Mouse (Mus musculus): Measurements from ENCODE around the gene Tmprss9. TPM values are rescaled to one million over a fixed set of nuclear protein-coding genes. Genes with fewer than 3 reads are reported as not detected.

Gene Tmprss9
- polyA plus RNA-seq, 1 experiment, result 1.3 TPM

DNA sequence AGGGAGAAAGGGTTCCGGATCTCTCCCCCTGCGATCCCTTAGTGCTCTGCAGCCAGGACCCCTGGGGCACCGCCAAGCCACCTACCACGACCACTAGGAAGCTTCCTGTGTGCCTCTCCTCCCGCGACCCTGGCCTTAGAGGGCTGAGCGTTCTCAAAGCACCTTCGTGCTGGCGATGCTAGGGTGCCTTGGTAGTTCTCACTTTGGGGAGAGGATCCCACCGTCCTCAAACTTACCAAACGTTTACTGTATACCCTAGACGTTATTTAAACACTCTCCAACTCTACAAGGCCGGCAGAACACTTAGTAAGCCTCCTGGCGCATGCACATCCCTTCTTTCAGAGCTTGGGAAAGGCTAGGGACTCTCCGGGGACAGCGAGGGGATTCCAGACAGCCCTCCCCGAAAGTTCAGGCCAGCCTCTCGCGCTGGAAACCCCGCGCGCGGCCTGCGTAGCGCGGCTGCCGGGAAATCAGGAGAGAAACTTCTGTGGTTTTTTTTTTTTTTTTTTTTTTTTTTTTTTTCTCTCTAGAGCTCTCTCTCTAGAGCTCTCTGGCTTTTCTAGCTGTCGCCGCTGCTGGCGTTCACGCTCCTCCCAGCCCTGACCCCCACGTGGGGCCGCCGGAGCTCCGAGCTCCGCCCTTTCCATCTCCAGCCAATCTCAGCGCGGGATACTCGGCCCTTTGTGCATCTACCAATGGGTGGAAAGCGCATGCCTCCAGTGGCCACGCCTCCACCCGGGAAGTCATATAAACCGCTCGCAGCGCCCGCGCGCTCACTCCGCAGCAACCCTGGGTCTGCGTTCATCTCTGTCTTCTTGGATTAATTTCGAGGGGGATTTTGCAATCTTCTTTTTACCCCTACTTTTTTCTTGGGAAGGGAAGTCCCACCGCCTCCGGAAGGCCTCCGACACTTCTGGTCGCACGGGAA lies 57.9 kb downstream of the Tmprss9 start, which contains the start of gene Gadd45b:
TSS of gene Gadd45b (plus strand) at position 775 of the 928 bp plus-strand sequence.
- H3K27me3 ChIP-seq (ENCODE audit: control insufficient read depth, insufficient read depth, low read length), result no peaks in the 10 kb centered on the region
- no peaks in the 10 kb centered on the region for H3K36me3 ChIP-seq (ENCODE audit: control insufficient read depth, insufficient read depth, low read length)
- under 1% methylated on average over 56 of the region's 56 CpGs for WGBS
- TF ChIP-seq CTCF (IDR thresholded peaks at IDR 0.05; ENCODE audit: extremely low read depth, insufficient read length, insufficient replicate concordance, low read depth, low read length) (0 out of 2 replicates have a peak, but pooled peaks have one; percentile 8), POLR2A (IDR thresholded peaks at IDR 0.05; ENCODE audit: low read depth, low read length) (peak; percentile 99)
- H3K4me1 ChIP-seq (ENCODE audit: control insufficient read depth, insufficient read depth, insufficient read length, low read length), result peaks cover 30% of the 10 kb centered on the region
- H3K4me3 ChIP-seq (ENCODE audit: low read depth, low read length), result peak within 1 kb of the TSS; percentile 82
- peak within 1 kb of the TSS; percentile 87 for H3K27ac ChIP-seq (ENCODE audit: insufficient read depth, low read depth, low read length)

DNA sequence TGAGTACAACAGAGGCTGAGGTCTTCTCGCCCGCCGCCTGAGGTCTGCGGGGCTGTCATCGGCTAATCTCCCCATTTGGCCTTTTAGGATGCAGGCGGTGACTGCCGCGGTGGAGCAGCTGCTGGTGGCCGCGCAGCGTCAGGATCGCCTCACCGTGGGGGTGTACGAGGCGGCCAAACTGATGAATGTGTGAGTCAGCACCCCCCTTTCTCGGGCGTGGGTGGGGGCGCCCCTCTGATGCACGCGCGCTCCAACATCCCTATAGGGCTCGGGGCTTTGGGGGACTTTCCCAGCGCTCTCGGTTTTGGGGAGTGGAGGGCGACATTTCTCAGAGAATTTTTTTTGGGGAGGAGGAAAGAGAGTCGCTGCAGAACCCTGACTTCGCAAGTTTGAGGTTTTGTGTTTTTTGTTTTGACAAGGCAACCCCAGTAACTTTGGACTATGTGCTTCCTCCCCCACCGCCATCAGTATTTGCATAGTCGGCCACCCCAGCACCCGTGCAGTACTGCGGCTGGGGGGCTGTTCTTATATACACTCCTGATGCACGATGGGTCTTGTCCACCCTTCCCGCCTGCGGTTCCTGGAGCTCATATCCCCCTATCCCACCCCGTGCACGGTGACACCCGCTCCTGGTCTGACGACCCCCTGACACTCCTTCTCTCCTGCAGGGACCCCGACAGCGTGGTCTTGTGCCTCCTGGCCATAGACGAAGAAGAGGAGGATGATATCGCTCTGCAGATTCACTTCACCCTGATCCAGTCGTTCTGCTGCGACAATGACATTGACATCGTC lies 58.9 kb downstream of the Tmprss9 start:
- WGBS, result 3% methylated on average over 45 of the region's 45 CpGs
- peak overlapping the region; percentile 82 for H3K4me3 ChIP-seq (ENCODE audit: low read depth, low read length)
- H3K4me1 ChIP-seq (ENCODE audit: control insufficient read depth, insufficient read depth, insufficient read length, low read length), result peaks cover 30% of the 10 kb centered on the region
- no peaks in the 10 kb centered on the region for H3K36me3 ChIP-seq (ENCODE audit: control insufficient read depth, insufficient read depth, low read length)
- TF ChIP-seq POLR2A (IDR thresholded peaks at IDR 0.05; ENCODE audit: low read depth, low read length) (no peak), CTCF (IDR thresholded peaks at IDR 0.05; ENCODE audit: extremely low read depth, insufficient read length, insufficient replicate concordance, low read depth, low read length) (no peak)
- no peaks in the 10 kb centered on the region for H3K27me3 ChIP-seq (ENCODE audit: control insufficient read depth, insufficient read depth, low read length)
- peak overlapping the region; percentile 72 for H3K27ac ChIP-seq (ENCODE audit: insufficient read depth, low read depth, low read length)

- H3K27me3 ChIP-seq (ENCODE audit: control insufficient read depth, insufficient read depth, low read length), result no peaks in the 10 kb centered on the region
- H3K4me3 ChIP-seq (ENCODE audit: low read depth, low read length), result peak overlapping the region; percentile 82
- H3K4me1 ChIP-seq (ENCODE audit: control insufficient read depth, insufficient read depth, insufficient read length, low read length), result peaks cover 32% of the 10 kb centered on the region
- H3K36me3 ChIP-seq (ENCODE audit: control insufficient read depth, insufficient read depth, low read length), result no peaks in the 10 kb centered on the region
- no peak overlapping the region for H3K27ac ChIP-seq (ENCODE audit: insufficient read depth, low read depth, low read length)
- TF ChIP-seq POLR2A (IDR thresholded peaks at IDR 0.05; ENCODE audit: low read depth, low read length), result no peak
- TF ChIP-seq CTCF (IDR thresholded peaks at IDR 0.05; ENCODE audit: extremely low read depth, insufficient read length, insufficient replicate concordance, low read depth, low read length), result no peak
- 13% methylated on average over 14 of the region's 14 CpGs for WGBS
Measured at GRCm38 (mm10) chr10:80931153-80931671, 59.6 kb downstream of the Tmprss9 start.

DNA sequence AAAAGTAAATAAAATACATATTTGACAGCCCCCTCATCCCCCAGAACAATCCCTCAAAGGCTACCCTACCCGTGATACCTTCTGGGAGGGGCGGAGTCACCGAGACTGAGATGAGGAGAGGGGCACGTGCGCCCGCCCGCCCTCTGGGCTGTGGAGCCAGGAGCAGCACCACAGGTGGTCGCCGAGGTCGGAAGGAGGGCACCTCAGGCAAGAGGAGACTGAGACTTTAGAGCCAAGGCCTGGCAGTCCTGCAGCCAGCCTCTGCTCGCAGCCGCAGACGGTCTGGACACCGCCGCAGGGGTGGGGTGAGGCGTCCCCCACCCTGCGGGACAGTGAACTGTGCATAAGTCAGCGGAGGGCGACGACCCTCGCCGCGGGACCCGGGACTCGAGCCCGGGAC lies 60.0 kb downstream of the Tmprss9 start:
- WGBS, result 21% methylated on average over 26 of the region's 26 CpGs
- no peak for TF ChIP-seq POLR2A (IDR thresholded peaks at IDR 0.05; ENCODE audit: low read depth, low read length)
- no peak for TF ChIP-seq CTCF (IDR thresholded peaks at IDR 0.05; ENCODE audit: extremely low read depth, insufficient read length, insufficient replicate concordance, low read depth, low read length)
- Histone ChIP-seq H3K36me3 (ENCODE audit: control insufficient read depth, insufficient read depth, low read length) (no peaks in the 10 kb centered on the region), H3K4me1 (ENCODE audit: control insufficient read depth, insufficient read depth, insufficient read length, low read length) (peaks cover 37% of the 10 kb centered on the region), H3K27ac (ENCODE audit: insufficient read depth, low read depth, low read length) (no peak overlapping the region), H3K4me3 (ENCODE audit: low read depth, low read length) (peak overlapping the region; percentile 48), H3K27me3 (ENCODE audit: control insufficient read depth, insufficient read depth, low read length) (no peaks in the 10 kb centered on the region)

DNA sequence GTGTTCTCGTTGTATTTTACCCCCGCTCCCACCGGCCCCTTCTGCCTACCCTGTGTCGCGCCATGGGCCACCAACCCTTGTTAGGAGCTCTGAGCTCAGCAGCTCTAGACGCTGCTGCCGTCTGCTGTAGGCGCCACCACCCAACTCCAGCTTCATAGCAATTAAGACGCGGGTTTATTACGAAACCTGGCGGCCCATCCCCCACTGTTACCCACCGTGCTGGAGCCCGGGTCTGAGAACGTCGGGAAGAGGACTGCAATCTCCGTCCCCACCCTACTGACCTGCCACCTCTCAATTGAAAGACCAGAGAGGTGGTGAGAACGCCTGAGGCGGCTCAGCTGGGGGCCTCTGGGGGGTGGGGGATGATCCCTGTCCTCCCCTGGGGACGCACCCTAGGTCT lies 60.6 kb downstream of the Tmprss9 start:
- Histone ChIP-seq H3K4me3 (ENCODE audit: low read depth, low read length) (peak overlapping the region; percentile 48), H3K4me1 (ENCODE audit: control insufficient read depth, insufficient read depth, insufficient read length, low read length) (peaks cover 42% of the 10 kb centered on the region), H3K27ac (ENCODE audit: insufficient read depth, low read depth, low read length) (no peak overlapping the region), H3K36me3 (ENCODE audit: control insufficient read depth, insufficient read depth, low read length) (no peaks in the 10 kb centered on the region), H3K27me3 (ENCODE audit: control insufficient read depth, insufficient read depth, low read length) (no peaks in the 10 kb centered on the region)
- no peak for TF ChIP-seq CTCF (IDR thresholded peaks at IDR 0.05; ENCODE audit: extremely low read depth, insufficient read length, insufficient replicate concordance, low read depth, low read length)
- TF ChIP-seq POLR2A (IDR thresholded peaks at IDR 0.05; ENCODE audit: low read depth, low read length), result peak; percentile 24; the same call in 1 of the 2 replicates
- WGBS, result 4% methylated on average over 20 of the region's 20 CpGs

DNA sequence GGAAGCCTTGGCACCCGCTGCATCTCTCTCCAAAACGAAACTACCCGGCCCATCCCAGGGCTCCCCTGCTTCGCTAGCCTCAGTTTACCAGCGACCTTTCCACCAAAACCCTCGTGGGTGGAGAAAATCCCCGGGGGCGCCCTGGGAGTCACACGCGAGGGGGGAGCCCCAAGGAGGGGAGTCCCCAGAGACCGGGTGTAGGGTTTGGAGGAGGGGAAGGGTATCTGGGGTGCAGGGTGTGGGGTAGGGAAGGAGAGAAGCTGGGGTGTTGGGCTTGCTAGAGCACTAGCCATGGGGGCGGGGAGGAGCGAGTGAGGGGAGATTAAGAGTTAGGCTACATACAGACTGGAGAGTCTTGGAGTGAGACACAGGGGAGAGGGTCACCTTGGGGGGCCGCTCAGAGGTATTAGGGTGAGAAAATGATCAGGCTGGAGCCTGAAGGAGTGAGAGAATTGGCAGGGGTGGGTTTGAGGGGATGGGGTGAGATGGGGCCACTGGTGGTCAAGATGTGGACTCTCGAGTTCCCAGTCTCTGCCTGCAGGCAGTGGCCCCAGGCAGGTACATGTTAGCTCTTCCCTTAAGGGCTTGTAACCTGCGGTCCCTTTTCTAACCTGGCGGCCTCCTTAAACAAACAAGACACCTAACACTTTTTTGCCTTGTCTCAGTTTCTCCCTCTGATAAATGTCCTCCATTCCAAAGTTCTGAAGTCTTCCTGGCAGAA lies 61.2 kb downstream of the Tmprss9 start:
- Histone ChIP-seq H3K4me3 (ENCODE audit: low read depth, low read length) (peak overlapping the region; percentile 48), H3K36me3 (ENCODE audit: control insufficient read depth, insufficient read depth, low read length) (no peaks in the 10 kb centered on the region), H3K27ac (ENCODE audit: insufficient read depth, low read depth, low read length) (peak overlapping the region; percentile 14; the same call in 1 of the 2 replicates), H3K27me3 (ENCODE audit: control insufficient read depth, insufficient read depth, low read length) (no peaks in the 10 kb centered on the region), H3K4me1 (ENCODE audit: control insufficient read depth, insufficient read depth, insufficient read length, low read length) (peaks cover 48% of the 10 kb centered on the region)
- TF ChIP-seq CTCF (IDR thresholded peaks at IDR 0.05; ENCODE audit: extremely low read depth, insufficient read length, insufficient replicate concordance, low read depth, low read length), result no peak
- no peak for TF ChIP-seq POLR2A (IDR thresholded peaks at IDR 0.05; ENCODE audit: low read depth, low read length)
- 2% methylated on average over 17 of the region's 17 CpGs for WGBS
